Mouse (Mus musculus) right cerebral cortex, adult 2 months (tissue): ENCODE results near the gene Slc29a2.
"Not testable (repeated sequence)": the region's sequence is repeated elsewhere in the genome, so short reads cannot be mapped to it uniquely, and the experiment has no call there.

Experiments used
- DNase-seq, 2 experiments: peaks; one replicate each; pipeline ENCODE4 v3.0.0; 2021 to 2022; ENCODE audit warnings: low spot score in 2 of 2

The Slc29a2 gene

DNA sequence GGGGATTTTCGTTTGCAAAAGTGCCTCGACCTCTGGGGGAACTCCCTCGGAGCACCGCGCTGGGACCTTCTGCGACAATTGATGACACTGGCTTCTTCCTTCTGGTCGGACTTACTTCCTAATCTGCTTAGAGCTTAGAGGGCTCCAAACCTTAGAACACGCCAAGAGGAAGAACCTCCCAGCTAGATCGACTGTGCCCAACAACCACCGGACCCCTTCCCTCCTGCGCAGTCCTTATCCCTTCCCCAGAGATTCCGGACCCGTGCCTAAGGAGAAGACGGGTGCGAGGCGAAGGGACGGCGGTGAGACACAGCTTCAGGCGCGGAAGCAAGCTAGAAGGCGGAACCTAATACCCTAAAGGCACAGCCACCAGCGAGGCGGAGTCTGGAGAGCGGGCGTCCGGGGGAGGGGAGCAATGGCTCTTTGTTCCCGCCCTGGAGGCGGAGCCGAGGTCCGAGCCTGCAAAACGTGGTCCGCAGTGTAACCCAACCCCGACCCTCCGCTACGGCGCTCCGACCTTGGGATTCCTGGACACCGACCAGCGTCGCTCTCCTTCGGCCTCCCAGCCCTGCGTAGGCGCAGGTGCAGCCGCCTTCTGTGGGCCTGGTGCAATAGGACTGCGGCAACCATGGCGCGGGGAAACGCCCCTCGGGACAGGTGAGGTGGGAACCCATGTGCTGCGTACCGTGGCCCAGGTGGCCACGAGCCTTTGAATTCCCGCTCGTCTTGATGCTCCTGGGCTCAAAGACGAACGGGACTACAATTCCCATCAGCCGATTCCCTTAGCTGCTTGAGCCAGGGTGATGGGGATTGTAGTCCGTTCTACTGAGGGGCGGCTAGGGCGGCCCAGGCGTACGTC lies at the start of gene Slc29a2:
Gene Slc29a2, plus strand, starts transcription at position 240 of the 859 bp plus-strand sequence.
- peak; percentile 90 to 93 for DNase-seq

DNA sequence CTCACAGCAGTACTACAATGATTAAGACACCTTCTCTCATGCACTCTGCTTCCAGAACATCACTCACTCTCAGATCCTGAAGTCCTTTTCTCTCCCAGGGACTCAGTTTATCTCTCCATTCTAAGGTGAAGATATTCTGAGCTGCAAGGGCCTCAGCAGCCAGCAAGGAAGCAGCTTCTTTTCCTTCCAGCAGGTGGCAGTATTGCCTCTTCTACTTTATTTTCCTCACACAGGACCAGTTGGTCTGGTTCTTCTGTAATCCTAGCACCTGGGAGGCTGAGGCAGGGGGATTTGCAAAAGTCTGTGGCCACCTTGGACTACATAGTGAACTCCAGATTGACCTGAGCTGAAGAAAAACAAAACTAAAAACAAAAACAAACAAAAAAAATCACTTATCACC lies 41.9 kb upstream of the Slc29a2 start:
- peak; percentile 80 to 84 for DNase-seq

DNA sequence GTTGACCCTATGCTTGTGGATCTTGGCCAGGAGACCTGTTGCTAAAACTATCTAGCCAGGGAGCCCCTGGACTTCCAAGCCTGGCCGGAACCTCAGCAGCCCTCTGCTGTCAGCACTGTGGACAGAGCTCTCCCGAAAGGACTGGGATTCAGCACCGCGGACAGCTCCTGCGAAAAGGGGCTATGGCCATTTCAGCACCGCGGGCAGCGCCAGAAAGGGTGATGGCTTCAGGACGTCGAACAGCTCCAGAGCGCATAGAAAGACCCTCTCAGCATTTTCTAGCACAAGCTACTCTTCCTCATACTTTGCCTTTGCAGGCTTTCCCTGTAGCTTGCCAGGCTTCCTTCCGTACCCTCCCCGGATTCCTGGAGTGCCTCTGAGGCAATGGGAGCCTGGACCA lies 34.6 kb upstream of the Slc29a2 start:
- peak in 1 of 2 experiments; percentile 67 for DNase-seq

- DNase-seq: peak; percentile 82 to 85
Measured at GRCm38 (mm10) chr19:4989434-4990255, 34.0 kb upstream of the Slc29a2 start.

DNA sequence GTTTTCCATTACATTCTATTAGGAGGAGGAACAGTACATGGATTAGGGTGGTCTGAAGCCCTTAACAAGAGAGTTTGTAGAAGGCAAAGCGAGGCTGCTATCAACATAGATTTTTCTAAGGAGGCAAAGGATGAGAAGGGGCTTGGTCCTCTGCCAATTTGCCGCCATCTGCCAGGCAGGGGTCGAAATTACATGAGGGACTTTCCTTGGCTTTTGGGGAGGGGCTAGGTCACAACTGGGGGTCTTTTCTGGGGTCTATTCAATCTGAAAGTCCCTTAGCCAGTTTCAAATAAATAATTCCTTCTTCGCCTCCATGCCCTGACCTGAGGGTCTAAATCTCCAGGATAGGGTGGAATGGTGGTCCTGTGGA lies 33.4 kb upstream of the Slc29a2 start, which contains the start of gene Npas4:
Gene Npas4, minus strand, starts transcription at position 61 of the 370 bp plus-strand sequence.
- DNase-seq: no peak

- no peak for DNase-seq
Measured at GRCm38 (mm10) chr19:4990716-4991115, 32.9 kb upstream of the Slc29a2 start.

DNA sequence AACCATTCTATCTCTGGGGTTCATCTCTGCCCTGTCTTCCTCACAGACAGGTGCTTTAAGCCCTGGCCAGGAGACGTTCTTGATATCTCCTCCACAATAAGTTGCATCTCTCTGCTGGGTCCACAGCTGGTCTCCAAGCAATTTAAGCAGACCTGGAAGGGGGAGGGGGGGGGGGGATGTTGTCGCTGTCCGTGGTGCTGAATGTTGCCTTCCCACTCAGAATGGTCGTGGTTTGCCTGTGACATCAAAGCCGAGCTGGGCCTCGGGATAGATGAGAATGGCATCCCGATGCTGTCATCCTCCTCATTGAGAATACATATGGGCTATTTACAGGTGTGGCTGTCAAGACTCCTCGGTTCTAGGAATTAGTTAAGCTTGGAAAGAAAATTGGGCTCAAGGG lies 31.3 kb upstream of the Slc29a2 start:
- DNase-seq: no peak

GRCm38 (mm10) chr19:4992904-4993303 lies 30.8 kb upstream of the Slc29a2 start:
- peak; percentile 87 to 89 for DNase-seq

- peak; percentile 89 to 92 for DNase-seq
Measured at GRCm38 (mm10) chr19:4994043-4994442, 29.6 kb upstream of the Slc29a2 start.

GRCm38 (mm10) chr19:4999445-5000140 lies 24.1 kb upstream of the Slc29a2 start:
- DNase-seq: peak in 1 of 2 experiments; percentile 62

DNA sequence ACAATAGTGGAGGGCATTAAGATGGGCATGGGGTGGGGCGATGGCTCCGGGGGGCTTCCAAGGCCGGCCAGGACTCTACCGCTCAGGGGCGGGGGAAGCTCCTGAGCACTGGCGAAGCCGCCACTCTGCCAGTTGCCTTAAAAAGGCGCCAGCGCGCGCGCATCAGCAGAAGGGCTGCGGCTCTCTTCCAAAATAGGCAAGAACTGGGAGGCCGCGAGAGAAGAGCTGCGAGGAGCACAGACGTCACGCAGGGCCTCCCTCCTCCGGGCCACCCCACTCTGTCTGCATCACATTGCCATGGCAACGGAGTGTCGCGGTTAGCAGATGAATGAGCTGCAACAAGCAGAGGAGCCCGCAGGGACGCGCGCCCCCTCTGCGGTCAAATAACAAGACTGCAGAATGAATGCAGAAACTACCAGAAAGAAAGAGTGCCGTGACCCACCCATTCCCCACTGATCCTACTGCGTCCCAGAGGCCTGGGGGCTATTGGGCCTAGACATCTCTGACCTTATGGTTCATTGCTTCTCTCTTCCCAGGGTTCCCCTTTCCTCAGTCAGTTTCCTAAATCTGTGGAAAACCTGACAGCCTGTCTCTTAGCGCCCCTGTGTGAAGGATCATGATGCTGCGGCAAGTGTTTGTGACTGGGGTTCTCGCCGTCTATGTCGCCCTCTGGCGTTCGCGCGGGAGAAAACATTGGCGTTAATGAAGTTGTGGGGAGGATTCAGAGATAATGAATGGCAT lies 21.8 kb upstream of the Slc29a2 start:
- DNase-seq: peak; percentile 96

GRCm38 (mm10) chr19:5003644-5004043 lies 20.0 kb upstream of the Slc29a2 start:
- DNase-seq: not testable (repeated sequence)

- no peak for DNase-seq
Measured at GRCm38 (mm10) chr19:5004925-5005324, 18.7 kb upstream of the Slc29a2 start.

DNA sequence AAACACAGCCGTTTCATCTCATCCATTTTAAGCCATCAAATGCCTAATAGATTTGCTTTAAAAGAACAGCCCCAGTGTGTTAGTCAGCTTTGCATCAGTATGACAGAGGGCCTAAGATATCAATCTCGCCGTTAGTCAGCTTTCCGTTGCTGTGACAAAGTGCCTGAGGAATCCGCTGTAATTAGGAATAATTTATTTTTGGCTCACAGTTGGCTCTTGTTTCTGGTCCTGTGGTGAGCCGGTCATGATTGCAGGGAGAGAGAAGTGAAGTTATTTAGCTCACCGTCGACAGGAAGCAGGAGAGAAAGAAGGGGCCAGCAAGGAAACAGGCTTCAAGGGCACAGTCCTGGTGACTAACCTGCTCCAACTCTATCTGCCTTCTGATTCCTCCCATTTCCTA lies 10.5 kb upstream of the Slc29a2 start:
- DNase-seq: no peak

DNA sequence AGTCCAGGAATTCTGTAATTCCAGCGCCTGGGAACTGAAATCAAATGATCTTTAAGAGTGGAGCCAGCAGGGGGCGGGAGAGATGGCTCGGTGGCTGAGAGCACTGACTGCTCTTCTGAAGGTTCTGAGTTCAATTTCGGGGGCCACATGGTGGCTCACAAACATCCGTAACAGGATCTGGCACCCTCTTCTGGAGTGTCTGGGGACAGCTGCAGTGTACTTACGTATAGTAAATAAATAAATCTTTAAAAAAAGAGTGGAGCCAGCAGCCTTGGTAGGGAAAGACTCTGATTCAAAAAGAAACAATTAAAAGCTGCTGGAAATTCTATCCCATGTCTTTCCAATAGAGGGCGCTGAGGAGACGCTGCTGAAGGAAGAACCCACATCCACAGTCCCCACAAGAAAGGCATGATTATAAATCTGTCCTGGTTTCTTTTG lies 8.7 kb upstream of the Slc29a2 start:
- peak in 1 of 2 experiments; percentile 40 for DNase-seq

DNA sequence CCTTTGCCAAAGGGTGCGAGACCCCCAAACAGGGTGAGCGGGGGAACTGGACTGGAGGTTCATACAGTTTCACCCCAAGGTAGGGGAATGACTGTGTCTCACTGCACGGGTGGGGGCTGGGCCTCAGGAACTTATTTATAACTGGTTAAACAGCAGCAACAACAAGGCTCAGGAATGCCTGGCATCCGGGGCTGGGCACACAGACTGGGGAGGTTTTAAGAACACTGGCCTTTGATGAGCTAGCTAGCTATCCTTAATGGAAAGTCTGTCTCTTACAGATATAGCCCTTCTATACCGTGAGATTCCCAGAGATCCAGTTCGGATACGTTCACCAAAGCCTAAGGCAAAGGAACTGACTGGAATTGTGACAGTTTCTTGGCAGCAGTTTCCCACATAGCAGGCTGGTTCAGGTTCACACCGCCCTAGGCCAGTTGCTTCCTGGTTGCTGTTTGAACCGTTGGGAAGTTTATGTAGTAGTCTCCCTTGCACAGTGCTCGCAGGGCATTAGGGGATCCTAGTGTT lies 7.4 kb upstream of the Slc29a2 start:
- DNase-seq: no peak

DNA sequence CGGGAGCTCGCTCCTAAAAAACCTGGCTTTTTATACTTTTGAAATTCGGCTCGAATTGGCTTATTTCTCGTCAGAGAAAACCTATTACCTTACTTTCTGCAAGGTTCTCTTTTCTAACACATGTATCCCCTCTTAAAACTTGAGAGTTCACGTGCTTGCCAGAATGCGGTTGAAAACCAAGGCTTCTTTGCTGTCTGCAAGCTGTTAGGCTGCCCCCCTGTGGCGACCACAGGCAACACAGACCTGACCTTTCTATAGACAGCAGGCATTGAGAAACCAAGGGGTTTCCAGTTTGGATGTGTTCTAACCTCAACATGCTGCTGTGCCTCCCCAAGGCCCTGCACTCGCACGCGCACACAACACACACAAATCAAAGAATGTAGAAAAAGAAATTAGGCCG lies 6.9 kb upstream of the Slc29a2 start:
- DNase-seq: peak; percentile 66 to 69

DNA sequence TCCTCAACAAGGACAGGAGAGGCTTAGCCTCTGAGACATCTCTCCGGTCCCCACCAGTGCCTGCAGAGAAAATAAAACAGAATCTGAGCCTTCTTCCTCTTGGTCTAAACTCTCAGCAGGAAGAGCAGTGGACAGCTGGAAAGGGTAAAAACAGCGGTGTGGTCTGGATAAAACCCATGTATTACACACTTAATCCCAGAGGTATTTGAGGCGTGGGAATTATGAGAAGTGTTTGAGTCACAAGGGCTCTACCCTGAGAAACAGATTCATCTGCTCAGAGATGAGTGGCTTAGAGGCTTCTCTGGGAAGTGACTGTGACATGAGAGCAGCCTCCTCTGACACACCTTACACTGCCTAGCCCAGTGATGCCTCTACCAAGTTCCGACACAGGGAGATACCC lies 6.0 kb upstream of the Slc29a2 start:
- DNase-seq: no peak

- no peak for DNase-seq
Measured at GRCm38 (mm10) chr19:5018191-5018590, 5.5 kb upstream of the Slc29a2 start.

GRCm38 (mm10) chr19:5021416-5021815 lies 2.2 kb upstream of the Slc29a2 start:
- DNase-seq: no peak

DNA sequence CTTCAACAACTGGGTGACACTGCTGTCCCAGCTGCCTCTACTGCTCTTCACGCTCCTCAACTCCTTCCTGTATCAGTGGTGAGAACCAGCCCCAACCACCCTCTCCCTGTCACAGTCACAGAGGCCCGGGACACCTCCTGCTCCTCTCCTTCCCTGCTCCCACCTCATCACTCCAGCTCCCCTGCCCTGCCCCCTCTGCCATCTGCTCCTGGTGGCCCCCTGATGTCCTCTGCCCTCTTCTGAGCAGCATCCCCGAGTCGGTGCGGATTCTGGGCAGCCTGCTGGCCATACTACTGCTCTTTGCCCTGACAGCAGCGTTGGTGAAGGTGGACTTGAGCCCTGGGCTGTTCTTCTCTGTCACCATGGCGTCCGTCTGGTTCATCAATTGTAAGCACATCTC lies 2.5 kb downstream of the Slc29a2 start:
- DNase-seq: no peak
